17 mouse cellular contexts compared by ENCODE assay signal in genomic region chr11:110484426-110484825, GRCm38 (mm10).
DNase-seq lines count a peak whose midpoint lies in the region; ATAC-seq and TF ChIP-seq lines count a peak whose summit lies in the region.
"Had no signal": no experiment of that assay in that cellular context is flagged by ENCODE, and none has a peak within 500 bp of the region (broad histone marks: within the 10 kb centered on the region; RNA-seq: fewer than 3 reads in every experiment).

No protein-coding gene starts in this region.

- H3K4me2 ChIP-seq in heart, embryonic 11.5 days = no peak overlapping the region
- H3K4me2 ChIP-seq in kidney, embryonic 16.5 days (replicated peaks; ENCODE audit: low read depth, low read length) = no peak overlapping the region
- H3K4me2 ChIP-seq in liver, embryonic 11.5 days = no peak overlapping the region

- H3K9me3 ChIP-seq in heart, embryonic 11.5 days (replicated peaks; ENCODE audit: control insufficient read depth, low read length) = no peaks in the 10 kb centered on the region
- H3K9me3 ChIP-seq in kidney, embryonic 16.5 days (ENCODE audit: low read length) = 0 out of 2 replicates have a peak, but pooled peaks cover 2% of the 10 kb centered on the region
- H3K9me3 ChIP-seq in liver, embryonic 11.5 days (ENCODE audit: control insufficient read depth, low read length) = no peaks in the 10 kb centered on the region

- H3K36me3 ChIP-seq in heart, embryonic 11.5 days (ENCODE audit: control insufficient read depth, insufficient read depth, low read length) = no peaks in the 10 kb centered on the region
- H3K36me3 ChIP-seq in kidney, adult 2 months (ENCODE audit: control insufficient read depth, insufficient read depth, low read length) = no peaks in the 10 kb centered on the region
- 0 out of 2 replicates have a peak, but pooled peaks cover 7% of the 10 kb centered on the region for H3K36me3 ChIP-seq in kidney, embryonic 16.5 days (ENCODE audit: insufficient read depth, low read length)
- H3K36me3 ChIP-seq in liver, adult 2 months (ENCODE audit: control insufficient read depth, insufficient read depth, low read length) = peaks cover 3% of the 10 kb centered on the region; the same call in 1 of the 2 replicates
- H3K36me3 ChIP-seq in liver, embryonic 11.5 days (ENCODE audit: control insufficient read depth, insufficient read depth, low read length) = no peaks in the 10 kb centered on the region
- H3K36me3 ChIP-seq: G1E had no signal

- H3K79me2 ChIP-seq in liver, adult 2 months (ENCODE audit: control insufficient read depth, insufficient read depth, low read length) = peaks cover 14% of the 10 kb centered on the region; the same call in 1 of the 2 replicates

- no peaks in the 10 kb centered on the region for H3K27me3 ChIP-seq in heart, embryonic 11.5 days (ENCODE audit: control insufficient read depth, insufficient read depth, low read length)
- no peaks in the 10 kb centered on the region for H3K27me3 ChIP-seq in kidney, adult 2 months (replicated peaks; ENCODE audit: control insufficient read depth, insufficient read depth, low read length)
- no peaks in the 10 kb centered on the region for H3K27me3 ChIP-seq in kidney, embryonic 16.5 days (ENCODE audit: insufficient read depth, low read length)
- no peaks in the 10 kb centered on the region for H3K27me3 ChIP-seq in liver, adult 2 months (ENCODE audit: control insufficient read depth, insufficient read depth, low read length)
- no peaks in the 10 kb centered on the region for H3K27me3 ChIP-seq in liver, embryonic 11.5 days (replicated peaks; ENCODE audit: control insufficient read depth, insufficient read depth, low read length)
- H3K27me3 ChIP-seq: CH12.LX, Patski had no signal

- TF ChIP-seq POLR2A in kidney, adult 2 months (IDR thresholded peaks at IDR 0.05; ENCODE audit: low read depth, low read length) = no peak
- TF ChIP-seq POLR2A in liver, adult 2 months (IDR thresholded peaks at IDR 0.05; ENCODE audit: extremely low read depth, insufficient read depth, low read length) = no peak

- DNase-seq in heart, adult 11 months = peak; percentile 22
- peak; percentile 56 for DNase-seq in kidney, adult 2 months
- no peak for DNase-seq in kidney, postnatal 25 days
- DNase-seq in kidney, adult 9 months = peak; percentile 56
- peak; percentile 87 for DNase-seq in liver, adult 2 months (ENCODE audit: extremely low read depth, low read depth, low spot score)
- no peak for DNase-seq in liver, embryonic 11.5 days (ENCODE audit: low spot score)
- DNase-seq: adrenal gland, postnatal 25 days; B cell, adult 2 months; cerebellum, adult 11 months; cerebellum, adult 11-12 months had no signal

- peaks cover 3% of the 10 kb centered on the region for H3K4me1 ChIP-seq in heart, embryonic 11.5 days (ENCODE audit: control insufficient read depth, insufficient read depth, low read length)
- peaks cover 26% of the 10 kb centered on the region for H3K4me1 ChIP-seq in kidney, adult 2 months (ENCODE audit: control insufficient read depth, insufficient read depth, low read length)
- peaks cover 9% of the 10 kb centered on the region for H3K4me1 ChIP-seq in kidney, embryonic 16.5 days (ENCODE audit: insufficient read depth, low read length)
- peaks cover 15% of the 10 kb centered on the region for H3K4me1 ChIP-seq in liver, adult 2 months (ENCODE audit: control insufficient read depth, insufficient read depth, low read length)
- H3K4me1 ChIP-seq in liver, embryonic 11.5 days (replicated peaks; ENCODE audit: control insufficient read depth, insufficient read depth, low read length) = peaks cover 7% of the 10 kb centered on the region

- TF ChIP-seq CTCF in kidney, adult 2 months (conservative IDR thresholded peaks at IDR 0.05; ENCODE audit: insufficient read depth, insufficient read length, low read depth, low read length) = no peak
- no peak for TF ChIP-seq CTCF in liver, adult 2 months (IDR thresholded peaks at IDR 0.05; ENCODE audit: low read depth, low read length)

- H3K27ac ChIP-seq in heart, embryonic 11.5 days (ENCODE audit: low read depth, low read length) = no peak overlapping the region
- no peak overlapping the region for H3K27ac ChIP-seq in kidney, adult 2 months (ENCODE audit: insufficient read depth, low read depth, low read length)
- H3K27ac ChIP-seq in kidney, embryonic 16.5 days (ENCODE audit: low read length) = no peak overlapping the region
- H3K27ac ChIP-seq in liver, adult 2 months (replicated peaks; ENCODE audit: insufficient read depth, low read depth, low read length) = no peak overlapping the region; the same call in 1 of the 2 replicates
- H3K27ac ChIP-seq in liver, embryonic 11.5 days (ENCODE audit: low read depth, low read length) = no peak overlapping the region

- no peak for ATAC-seq in heart, embryonic 11.5 days (replicated peaks; ENCODE audit: insufficient number of reproducible peaks, low FRiP score, low TSS enrichment)
- no peak for ATAC-seq in kidney, embryonic 16.5 days (ENCODE audit: low FRiP score, low TSS enrichment)
- ATAC-seq in liver, embryonic 11.5 days (replicated peaks; ENCODE audit: low FRiP score) = no peak
- ATAC-seq: activated CD4-positive, CD25-positive, alpha-beta regulatory T cell, adult 4 months; CD4-positive, CD25-positive, alpha-beta regulatory T cell, adult 4 months had no signal

- no peak overlapping the region for H3K9ac ChIP-seq in heart, embryonic 11.5 days (ENCODE audit: low read depth, low read length)
- H3K9ac ChIP-seq in kidney, embryonic 16.5 days (replicated peaks; ENCODE audit: low read length) = no peak overlapping the region
- no peak overlapping the region for H3K9ac ChIP-seq in liver, adult 2 months (ENCODE audit: low read depth, low read length)
- H3K9ac ChIP-seq in liver, embryonic 11.5 days (ENCODE audit: low read depth, low read length) = no peak overlapping the region

- H3K4me3 ChIP-seq in heart, embryonic 11.5 days (ENCODE audit: low read depth, low read length) = no peak overlapping the region
- H3K4me3 ChIP-seq in kidney, adult 2 months (ENCODE audit: insufficient read depth, low read depth, low read length) = no peak overlapping the region
- no peak overlapping the region for H3K4me3 ChIP-seq in kidney, embryonic 16.5 days (ENCODE audit: low read length)
- no peak overlapping the region for H3K4me3 ChIP-seq in liver, adult 2 months (ENCODE audit: insufficient read depth, low read depth, low read length)
- no peak overlapping the region for H3K4me3 ChIP-seq in liver, embryonic 11.5 days (ENCODE audit: low read depth, low read length)

- WGBS in heart, embryonic 11.5 days (ENCODE audit: insufficient replicate concordance) = 97% methylated on average over 1 of the region's 1 CpGs
- WGBS in kidney, adult 2 months = 97% methylated on average over 1 of the region's 1 CpGs
- 83% methylated on average over 1 of the region's 1 CpGs for WGBS in kidney, embryonic 16.5 days
- WGBS in liver, adult 2 months = 100% methylated on average over 1 of the region's 1 CpGs
- 100% methylated on average over 1 of the region's 1 CpGs for WGBS in liver, embryonic 11.5 days

Comparison
In these comparisons a context has a peak if more than half of its experiments do, and no peak if none do; other contexts are left out.
1. DNase-seq: peak in heart, adult 11 months (single experiment), kidney, adult 2 months (single experiment), kidney, adult 9 months (single experiment) and liver, adult 2 months (single experiment); none in kidney, postnatal 25 days (0 of 2) and liver, embryonic 11.5 days (single experiment).